Mouse (Mus musculus): ENCODE measurements around the gene Gm973. TPM values are rescaled to one million over a fixed set of nuclear protein-coding genes. Genes with fewer than 3 reads are reported as not detected.

Gene Gm973
- polyA plus RNA-seq, 1 experiment from 2014 or later = 9.5 TPM

GRCm38 (mm10) chr1:59567521-59567920, 51.5 kb downstream of the Gm973 start:
- 91% methylated on average over 4 of the region's 4 CpGs for WGBS
- Histone ChIP-seq H3K36me3 (ENCODE audit: control insufficient read depth, insufficient read depth, low read length) (no peaks in the 10 kb centered on the region), H3K4me1 (replicated peaks; ENCODE audit: control insufficient read depth, insufficient read depth, low read length) (no peaks in the 10 kb centered on the region), H3K4me2 (replicated peaks; ENCODE audit: low read depth, low read length) (no peak overlapping the region), H3K27ac (ENCODE audit: low read depth, low read length) (no peak overlapping the region), H3K9ac (ENCODE audit: low read depth, low read length) (no peak overlapping the region), H3K27me3 (ENCODE audit: control insufficient read depth, insufficient read depth, low read length) (no peaks in the 10 kb centered on the region), H3K9me3 (ENCODE audit: control insufficient read depth, low read length) (no peaks in the 10 kb centered on the region), H3K4me3 (ENCODE audit: low read depth, low read length) (no peak overlapping the region)
- DNase-seq (ENCODE audit: low spot score) (no peak), ATAC-seq (ENCODE audit: low FRiP score) (no peak)

- H3K4me1 ChIP-seq (replicated peaks; ENCODE audit: control insufficient read depth, insufficient read depth, low read length) = no peaks in the 10 kb centered on the region
- no peak for DNase-seq (ENCODE audit: low spot score)
- H3K4me2 ChIP-seq (replicated peaks; ENCODE audit: low read depth, low read length) = no peak overlapping the region
- no peak for ATAC-seq (ENCODE audit: low FRiP score)
- H3K27me3 ChIP-seq (ENCODE audit: control insufficient read depth, insufficient read depth, low read length) = no peaks in the 10 kb centered on the region
- no peak overlapping the region for H3K4me3 ChIP-seq (ENCODE audit: low read depth, low read length)
- no peaks in the 10 kb centered on the region for H3K36me3 ChIP-seq (ENCODE audit: control insufficient read depth, insufficient read depth, low read length)
- no peak overlapping the region for H3K27ac ChIP-seq (ENCODE audit: low read depth, low read length)
- no peaks in the 10 kb centered on the region for H3K9me3 ChIP-seq (ENCODE audit: control insufficient read depth, low read length)
- no peak overlapping the region for H3K9ac ChIP-seq (ENCODE audit: low read depth, low read length)
- 97% methylated on average over 1 of the region's 1 CpGs for WGBS
These were observed 52.2 kb downstream of the Gm973 start for GRCm38 (mm10) chr1:59568283-59568682.

- no peak overlapping the region for H3K27ac ChIP-seq (ENCODE audit: low read depth, low read length)
- ATAC-seq (ENCODE audit: low FRiP score) (no peak), DNase-seq (ENCODE audit: low spot score) (no peak)
- H3K36me3 ChIP-seq (ENCODE audit: control insufficient read depth, insufficient read depth, low read length) = no peaks in the 10 kb centered on the region
- 91% methylated on average over 5 of the region's 5 CpGs for WGBS
- no peak overlapping the region for H3K4me2 ChIP-seq (replicated peaks; ENCODE audit: low read depth, low read length)
- no peaks in the 10 kb centered on the region for H3K4me1 ChIP-seq (replicated peaks; ENCODE audit: control insufficient read depth, insufficient read depth, low read length)
- no peak overlapping the region for H3K4me3 ChIP-seq (ENCODE audit: low read depth, low read length)
- H3K9ac ChIP-seq (ENCODE audit: low read depth, low read length) = no peak overlapping the region
- no peaks in the 10 kb centered on the region for H3K27me3 ChIP-seq (ENCODE audit: control insufficient read depth, insufficient read depth, low read length)
- H3K9me3 ChIP-seq (ENCODE audit: control insufficient read depth, low read length) = no peaks in the 10 kb centered on the region
These were observed 53.2 kb downstream of the Gm973 start for GRCm38 (mm10) chr1:59569301-59569700.

- DNase-seq (ENCODE audit: low spot score) (no peak), ATAC-seq (ENCODE audit: low FRiP score) (no peak)
- no peaks in the 10 kb centered on the region for H3K9me3 ChIP-seq (ENCODE audit: control insufficient read depth, low read length)
- H3K27ac ChIP-seq (ENCODE audit: low read depth, low read length) = no peak overlapping the region
- H3K36me3 ChIP-seq (ENCODE audit: control insufficient read depth, insufficient read depth, low read length) = no peaks in the 10 kb centered on the region
- 79% methylated on average over 4 of the region's 4 CpGs for WGBS
- no peaks in the 10 kb centered on the region for H3K27me3 ChIP-seq (ENCODE audit: control insufficient read depth, insufficient read depth, low read length)
- no peak overlapping the region for H3K9ac ChIP-seq (ENCODE audit: low read depth, low read length)
- no peak overlapping the region for H3K4me3 ChIP-seq (ENCODE audit: low read depth, low read length)
- no peak overlapping the region for H3K4me2 ChIP-seq (replicated peaks; ENCODE audit: low read depth, low read length)
- no peaks in the 10 kb centered on the region for H3K4me1 ChIP-seq (replicated peaks; ENCODE audit: control insufficient read depth, insufficient read depth, low read length)
These were observed 54.7 kb downstream of the Gm973 start for GRCm38 (mm10) chr1:59570767-59571166.

- H3K9me3 ChIP-seq (ENCODE audit: control insufficient read depth, low read length) = no peaks in the 10 kb centered on the region
- WGBS = 88% methylated on average over 3 of the region's 3 CpGs
- no peaks in the 10 kb centered on the region for H3K4me1 ChIP-seq (replicated peaks; ENCODE audit: control insufficient read depth, insufficient read depth, low read length)
- no peaks in the 10 kb centered on the region for H3K27me3 ChIP-seq (ENCODE audit: control insufficient read depth, insufficient read depth, low read length)
- ATAC-seq (ENCODE audit: low FRiP score) (no peak), DNase-seq (ENCODE audit: low spot score) (no peak)
- H3K36me3 ChIP-seq (ENCODE audit: control insufficient read depth, insufficient read depth, low read length) = no peaks in the 10 kb centered on the region
- no peak overlapping the region for H3K4me3 ChIP-seq (ENCODE audit: low read depth, low read length)
- H3K9ac ChIP-seq (ENCODE audit: low read depth, low read length) = no peak overlapping the region
- H3K27ac ChIP-seq (ENCODE audit: low read depth, low read length) = no peak overlapping the region
- no peak overlapping the region for H3K4me2 ChIP-seq (replicated peaks; ENCODE audit: low read depth, low read length)
These were observed 55.4 kb downstream of the Gm973 start for GRCm38 (mm10) chr1:59571502-59571901.

- WGBS = 69% methylated on average over 3 of the region's 3 CpGs
- Histone ChIP-seq H3K9me3 (ENCODE audit: control insufficient read depth, low read length) (no peaks in the 10 kb centered on the region), H3K4me1 (replicated peaks; ENCODE audit: control insufficient read depth, insufficient read depth, low read length) (no peaks in the 10 kb centered on the region), H3K9ac (ENCODE audit: low read depth, low read length) (no peak overlapping the region), H3K27me3 (ENCODE audit: control insufficient read depth, insufficient read depth, low read length) (no peaks in the 10 kb centered on the region), H3K4me2 (replicated peaks; ENCODE audit: low read depth, low read length) (no peak overlapping the region), H3K27ac (ENCODE audit: low read depth, low read length) (no peak overlapping the region), H3K36me3 (ENCODE audit: control insufficient read depth, insufficient read depth, low read length) (no peaks in the 10 kb centered on the region), H3K4me3 (ENCODE audit: low read depth, low read length) (no peak overlapping the region)
- no peak for DNase-seq (ENCODE audit: low spot score)
- ATAC-seq (ENCODE audit: low FRiP score) = no peak
These were observed 57.8 kb downstream of the Gm973 start for GRCm38 (mm10) chr1:59573843-59574242.

GRCm38 (mm10) chr1:59574262-59575187, 58.5 kb downstream of the Gm973 start:
- Histone ChIP-seq H3K4me2 (replicated peaks; ENCODE audit: low read depth, low read length) (peak overlapping the region; percentile 15), H3K27ac (ENCODE audit: low read depth, low read length) (no peak overlapping the region; the same call in 1 of the 2 replicates), H3K27me3 (ENCODE audit: control insufficient read depth, insufficient read depth, low read length) (no peaks in the 10 kb centered on the region), H3K4me1 (replicated peaks; ENCODE audit: control insufficient read depth, insufficient read depth, low read length) (no peaks in the 10 kb centered on the region), H3K9ac (ENCODE audit: low read depth, low read length) (peak overlapping the region; percentile 41), H3K36me3 (ENCODE audit: control insufficient read depth, insufficient read depth, low read length) (no peaks in the 10 kb centered on the region), H3K9me3 (ENCODE audit: control insufficient read depth, low read length) (no peaks in the 10 kb centered on the region), H3K4me3 (ENCODE audit: low read depth, low read length) (peak overlapping the region; percentile 4; the same call in 1 of the 2 replicates)
- WGBS = 38% methylated on average over 21 of the region's 21 CpGs
- peak; percentile 67 for ATAC-seq (ENCODE audit: low FRiP score)
- peak; percentile 53 for DNase-seq (ENCODE audit: low spot score)

- Histone ChIP-seq H3K27ac (ENCODE audit: low read depth, low read length) (no peak overlapping the region), H3K4me2 (replicated peaks; ENCODE audit: low read depth, low read length) (no peak overlapping the region), H3K9ac (ENCODE audit: low read depth, low read length) (no peak overlapping the region), H3K4me3 (ENCODE audit: low read depth, low read length) (no peak overlapping the region), H3K4me1 (replicated peaks; ENCODE audit: control insufficient read depth, insufficient read depth, low read length) (no peaks in the 10 kb centered on the region), H3K27me3 (ENCODE audit: control insufficient read depth, insufficient read depth, low read length) (no peaks in the 10 kb centered on the region), H3K9me3 (ENCODE audit: control insufficient read depth, low read length) (no peaks in the 10 kb centered on the region), H3K36me3 (ENCODE audit: control insufficient read depth, insufficient read depth, low read length) (no peaks in the 10 kb centered on the region)
- DNase-seq (ENCODE audit: low spot score) (no peak), ATAC-seq (ENCODE audit: low FRiP score) (no peak)
- WGBS = 81% methylated on average over 4 of the region's 4 CpGs
These were observed 62.7 kb downstream of the Gm973 start for GRCm38 (mm10) chr1:59578770-59579169.

- WGBS = 70% methylated on average over 5 of the region's 5 CpGs
- H3K27me3 ChIP-seq (ENCODE audit: control insufficient read depth, insufficient read depth, low read length) = no peaks in the 10 kb centered on the region
- DNase-seq (ENCODE audit: low spot score) (no peak), ATAC-seq (ENCODE audit: low FRiP score) (no peak)
- no peak overlapping the region for H3K4me2 ChIP-seq (replicated peaks; ENCODE audit: low read depth, low read length)
- no peak overlapping the region for H3K27ac ChIP-seq (ENCODE audit: low read depth, low read length)
- no peak overlapping the region for H3K9ac ChIP-seq (ENCODE audit: low read depth, low read length)
- no peaks in the 10 kb centered on the region for H3K4me1 ChIP-seq (replicated peaks; ENCODE audit: control insufficient read depth, insufficient read depth, low read length)
- no peaks in the 10 kb centered on the region for H3K36me3 ChIP-seq (ENCODE audit: control insufficient read depth, insufficient read depth, low read length)
- H3K9me3 ChIP-seq (ENCODE audit: control insufficient read depth, low read length) = no peaks in the 10 kb centered on the region
- H3K4me3 ChIP-seq (ENCODE audit: low read depth, low read length) = no peak overlapping the region
These were observed 63.3 kb downstream of the Gm973 start for GRCm38 (mm10) chr1:59579327-59579726.

Data from hindbrain, embryonic 11.5 days (tissue).